Mouse (Mus musculus) kidney, adult 2 months (tissue): ENCODE results near the gene Cdk5rap2. TPM values are rescaled to one million over a fixed set of nuclear protein-coding genes. Genes with fewer than 3 reads are reported as not detected.

ENCODE experiments used
- DNase-seq: peaks from one replicate; pipeline ENCODE4 v3.0.0; 2021
- H3K27ac ChIP-seq: fragments of 200-500 bp; 2 replicates; pipeline ENCODE4 v1.5.1; 2012; ENCODE audit warnings: low read depth, low read length, control low read depth, inconsistent platforms; ENCODE audit not compliant: insufficient read depth
- H3K27me3 ChIP-seq: fragments of 200-500 bp; replicated peaks from 2 replicates; pipeline ENCODE4 v1.6.1; 2012; ENCODE audit warnings: mild to moderate bottlenecking, moderate library complexity, low read length, inconsistent platforms; ENCODE audit not compliant: control insufficient read depth, insufficient read depth
- H3K36me3 ChIP-seq: fragments of 200-500 bp; 2 replicates; pipeline ENCODE4 v1.6.1; 2012; ENCODE audit warnings: mild to moderate bottlenecking, moderate library complexity, low read length, inconsistent platforms; ENCODE audit not compliant: control insufficient read depth, insufficient read depth
- H3K4me1 ChIP-seq: fragments of 200-500 bp; 2 replicates; pipeline ENCODE4 v1.6.1; 2011; ENCODE audit warnings: low read length; ENCODE audit not compliant: control insufficient read depth, insufficient read depth
- H3K4me3 ChIP-seq: fragments of 200-500 bp; 2 replicates; pipeline ENCODE4 v1.5.1; 2011; ENCODE audit warnings: mild to moderate bottlenecking, low read depth, low read length, control low read depth; ENCODE audit not compliant: insufficient read depth
- CTCF ChIP-seq: fragments of 200-500 bp; conservative IDR thresholded peaks from 2 replicates; pipeline ENCODE4 v1.5.1; 2011; ENCODE audit warnings: low read depth, mild to moderate bottlenecking, control low read depth, low read length, moderate library complexity, mixed read lengths; ENCODE audit not compliant: insufficient read depth, insufficient read length
- POLR2A ChIP-seq: fragments of 200-500 bp; IDR thresholded peaks from one replicate; pipeline ENCODE4 v1.6.1; 2011; ENCODE audit warnings: low read depth, low read length, control low read depth
- WGBS: fragments of 180-500 bp; shearing (Covaris S2); methylation state at CpG from one replicate; pipeline ENCODE4 v1.1.7; 2018; 5-methylcytosine and 5-hydroxymethylcytosine counted together
- polyA plus RNA-seq: library from polyadenylated mRNA; depleted of rRNA; stranded (reverse); fragments of >200 nt; gene quantifications from 2 replicates; pipeline ENCODE4 v1.2.3, GENCODE M21; 2012; rRNA removed

Cdk5rap2 gene
- polyA plus RNA-seq = 3.5 and 4.0 TPM in 2 replicates

- no peak within 1 kb of the TSS for H3K27ac ChIP-seq
- no peaks in the 10 kb centered on the region; the same call in 1 of the 2 replicates for H3K4me1 ChIP-seq
- TF ChIP-seq CTCF (no peak), POLR2A (no peak)
- WGBS = under 1% methylated on average over 55 of the region's 55 CpGs
- H3K4me3 ChIP-seq = peak within 1 kb of the TSS; percentile 88
- H3K27me3 ChIP-seq = no peaks in the 10 kb centered on the region
- peak; percentile 99 for DNase-seq
- H3K36me3 ChIP-seq = no peaks in the 10 kb centered on the region
These were observed at the start of gene Cdk5rap2 for GRCm38 (mm10) chr4:70409994-70410721. Gene Cdk5rap2, minus strand, starts transcription at chr4:70410443.

GRCm38 (mm10) chr4:70452161-70452560, 41.9 kb upstream of the Cdk5rap2 start:
- H3K27ac ChIP-seq = no peak overlapping the region
- no peaks in the 10 kb centered on the region for H3K27me3 ChIP-seq
- no peaks in the 10 kb centered on the region for H3K36me3 ChIP-seq
- H3K4me1 ChIP-seq = no peaks in the 10 kb centered on the region
- 77% methylated on average over 3 of the region's 3 CpGs for WGBS
- H3K4me3 ChIP-seq = no peak overlapping the region
- TF ChIP-seq POLR2A (no peak), CTCF (no peak)
- no peak for DNase-seq

GRCm38 (mm10) chr4:70451750-70452149, 41.5 kb upstream of the Cdk5rap2 start:
- Histone ChIP-seq H3K36me3 (no peaks in the 10 kb centered on the region), H3K27ac (no peak overlapping the region), H3K4me1 (no peaks in the 10 kb centered on the region), H3K27me3 (no peaks in the 10 kb centered on the region), H3K4me3 (no peak overlapping the region)
- 0% methylated on average over 2 of the region's 2 CpGs for WGBS
- no peak for TF ChIP-seq POLR2A
- TF ChIP-seq CTCF = peak; percentile 25; the same call in 1 of the 2 replicates
- peak; percentile 34 for DNase-seq

GRCm38 (mm10) chr4:70449668-70450067, 39.4 kb upstream of the Cdk5rap2 start:
- Histone ChIP-seq H3K27ac (no peak overlapping the region), H3K27me3 (no peaks in the 10 kb centered on the region), H3K4me3 (no peak overlapping the region), H3K36me3 (no peaks in the 10 kb centered on the region), H3K4me1 (no peaks in the 10 kb centered on the region)
- TF ChIP-seq POLR2A (no peak), CTCF (0 out of 2 replicates have a peak, but pooled peaks have one; percentile 26)
- DNase-seq = no peak
- 98% methylated on average over 1 of the region's 1 CpGs for WGBS

GRCm38 (mm10) chr4:70446774-70447173, 36.5 kb upstream of the Cdk5rap2 start:
- Histone ChIP-seq H3K27me3 (no peaks in the 10 kb centered on the region), H3K4me1 (no peaks in the 10 kb centered on the region), H3K4me3 (no peak overlapping the region), H3K36me3 (no peaks in the 10 kb centered on the region), H3K27ac (no peak overlapping the region)
- WGBS = 86% methylated on average over 3 of the region's 3 CpGs
- TF ChIP-seq CTCF (no peak), POLR2A (no peak)
- DNase-seq = no peak

GRCm38 (mm10) chr4:70420202-70420601, 10.0 kb upstream of the Cdk5rap2 start:
- 68% methylated on average over 2 of the region's 2 CpGs for WGBS
- DNase-seq = no peak
- H3K27me3 ChIP-seq = no peaks in the 10 kb centered on the region
- TF ChIP-seq POLR2A = no peak
- TF ChIP-seq CTCF = no peak
- H3K36me3 ChIP-seq = no peaks in the 10 kb centered on the region
- no peak overlapping the region for H3K4me3 ChIP-seq
- no peaks in the 10 kb centered on the region for H3K4me1 ChIP-seq
- H3K27ac ChIP-seq = no peak overlapping the region

GRCm38 (mm10) chr4:70412126-70412525, 1.9 kb upstream of the Cdk5rap2 start:
- WGBS = 54% methylated on average over 2 of the region's 2 CpGs
- TF ChIP-seq CTCF (no peak), POLR2A (no peak)
- no peak for DNase-seq
- H3K4me1 ChIP-seq = no peaks in the 10 kb centered on the region; the same call in 1 of the 2 replicates
- no peak overlapping the region for H3K27ac ChIP-seq
- no peak overlapping the region for H3K4me3 ChIP-seq
- no peaks in the 10 kb centered on the region for H3K36me3 ChIP-seq
- no peaks in the 10 kb centered on the region for H3K27me3 ChIP-seq
